Mouse (Mus musculus) bone marrow macrophage, adult 2 months (primary cell): Measurements from ENCODE around the gene Slc16a8.

ENCODE experiments used
- CTCF ChIP-seq: IDR thresholded peaks from 2 replicates; pipeline ENCODE4 v1.5.1; 2012; ENCODE audit warnings: low read depth, mild to moderate bottlenecking, low read length, moderate library complexity
- POLR2A ChIP-seq: IDR thresholded peaks from 2 replicates; pipeline ENCODE4 v1.6.1; 2012; ENCODE audit warnings: mild to moderate bottlenecking, low read depth, low read length, borderline replicate concordance

DNA sequence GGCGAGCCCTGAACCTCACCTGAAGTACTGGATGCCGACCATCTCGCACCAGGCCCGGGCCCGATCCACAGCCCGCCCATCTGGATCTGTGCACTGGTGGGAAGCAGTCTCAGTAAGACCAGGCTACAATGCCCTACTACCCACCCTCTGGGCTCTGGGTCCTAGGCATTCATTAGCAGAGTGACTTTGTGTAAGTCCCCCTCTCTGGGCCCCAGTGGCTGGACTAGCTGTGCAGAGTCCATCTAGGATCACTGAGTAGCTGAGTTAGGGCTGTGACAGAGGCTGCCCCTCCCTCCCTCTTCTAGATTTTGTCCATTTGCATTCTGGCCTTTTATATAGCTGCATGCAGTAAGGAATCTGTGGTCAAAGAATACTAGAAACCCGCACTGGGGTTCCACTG is 32.5 kb upstream of the Slc16a8 start:
- no peak for TF ChIP-seq CTCF
- TF ChIP-seq POLR2A: no peak
